Mouse (Mus musculus): ENCODE results near the gene Fam205c.

DNA sequence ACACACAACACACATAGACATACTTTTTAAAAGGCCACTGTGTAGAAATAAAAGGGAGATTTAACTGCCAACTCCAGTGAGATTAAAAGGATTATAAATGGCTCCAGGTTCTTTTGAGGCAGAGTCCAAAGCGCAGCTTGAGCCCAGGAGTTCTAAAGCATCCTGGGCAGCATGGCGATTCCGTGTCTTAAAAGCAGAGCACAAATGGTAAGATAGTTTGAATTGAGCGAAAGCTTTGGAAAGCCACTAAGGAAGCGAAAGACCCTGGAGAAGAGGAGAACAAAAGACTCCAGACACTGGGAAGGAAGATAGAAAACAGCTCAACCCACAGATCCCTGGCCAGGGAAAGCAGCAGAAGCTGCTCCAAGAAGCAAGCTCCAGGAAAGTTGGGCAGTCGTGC lies 30.9 kb upstream of the Fam205c start:
- no peak for TF ChIP-seq CTCF (IDR thresholded peaks at IDR 0.05; ENCODE audit: low read depth)
- no peak for TF ChIP-seq EP300 (IDR thresholded peaks at IDR 0.05; ENCODE audit: low read depth)

All from heart, postnatal 0 days (tissue).